ENCODE assay signal across 10 mouse cellular contexts in genomic region chr9:65787829-65788344, GRCm38 (mm10). TPM values are rescaled to one million over a fixed set of nuclear protein-coding genes. Genes with fewer than 3 reads are reported as not detected.
DNase-seq lines count a peak whose midpoint lies in the region; ATAC-seq and TF ChIP-seq lines count a peak whose summit lies in the region.
"Had no signal": no experiment of that assay in that cellular context is flagged by ENCODE, and none has a peak within 500 bp of the region (broad histone marks: within the 10 kb centered on the region; RNA-seq: fewer than 3 reads in every experiment).

No protein-coding gene starts in this region.

- no peak for TF ChIP-seq POLR2A in MEL (IDR thresholded peaks at IDR 0.05; ENCODE audit: control insufficient read depth in 1 of 2, insufficient read depth in 1 of 2, low read depth in 1 of 2, low read length in 2 of 2, poor library complexity in 1 of 2)

- H3K27ac ChIP-seq in hindbrain, embryonic 13.5 days, result peak overlapping the region; percentile 89
- no peak overlapping the region for H3K27ac ChIP-seq in hindbrain, embryonic 10.5 days
- H3K27ac ChIP-seq in MEL (ENCODE audit: control insufficient read depth, low read depth, low read length), result peak overlapping the region; percentile 23; the same call in 1 of the 2 replicates
- peak overlapping the region; percentile 69 for H3K27ac ChIP-seq in forebrain, embryonic 16.5 days (ENCODE audit: low read length)
- H3K27ac ChIP-seq: limb, embryonic 12.5 days had no signal

- H3K4me1 ChIP-seq in hindbrain, embryonic 13.5 days (replicated peaks), result peaks cover 78% of the 10 kb centered on the region
- H3K4me1 ChIP-seq in hindbrain, embryonic 10.5 days (replicated peaks), result peaks cover 41% of the 10 kb centered on the region
- H3K4me1 ChIP-seq in MEL (ENCODE audit: control insufficient read depth in 1 of 2, insufficient read depth in 2 of 2, low read length in 2 of 2), result peaks cover 16 to 26% of the 10 kb centered on the region in 2 experiments
- H3K4me1 ChIP-seq in forebrain, embryonic 16.5 days (replicated peaks; ENCODE audit: control insufficient read depth, insufficient read depth, low read length), result peaks cover 42% of the 10 kb centered on the region

- no peaks in the 10 kb centered on the region for H3K9me3 ChIP-seq in hindbrain, embryonic 13.5 days
- H3K9me3 ChIP-seq in hindbrain, embryonic 10.5 days, result no peaks in the 10 kb centered on the region
- H3K9me3 ChIP-seq in MEL (replicated peaks; ENCODE audit: insufficient read depth, low read length), result no peaks in the 10 kb centered on the region
- H3K9me3 ChIP-seq in forebrain, embryonic 16.5 days (ENCODE audit: control insufficient read depth, low read length), result no peaks in the 10 kb centered on the region
- H3K9me3 ChIP-seq: G1E; limb, embryonic 12.5 days had no signal

- TF ChIP-seq RAD21 in MEL (IDR thresholded peaks at IDR 0.05; ENCODE audit: low read depth, low read length), result no peak

- no peaks in the 10 kb centered on the region for H3K27me3 ChIP-seq in hindbrain, embryonic 13.5 days
- no peaks in the 10 kb centered on the region for H3K27me3 ChIP-seq in hindbrain, embryonic 10.5 days (ENCODE audit: insufficient read depth, poor library complexity, severe bottlenecking)
- no peaks in the 10 kb centered on the region for H3K27me3 ChIP-seq in MEL (ENCODE audit: control insufficient read depth in 1 of 2, insufficient read depth in 2 of 2, low read length in 2 of 2)
- no peaks in the 10 kb centered on the region for H3K27me3 ChIP-seq in forebrain, embryonic 16.5 days (replicated peaks; ENCODE audit: control insufficient read depth, insufficient read depth, low read length)
- H3K27me3 ChIP-seq: limb, embryonic 12.5 days had no signal

- peaks cover 20% of the 10 kb centered on the region for H3K79me2 ChIP-seq in MEL (ENCODE audit: control insufficient read depth, insufficient read depth, low read length, poor library complexity)

- H3K4me2 ChIP-seq in hindbrain, embryonic 13.5 days, result peak overlapping the region; percentile 30
- H3K4me2 ChIP-seq in forebrain, embryonic 16.5 days (ENCODE audit: low read length), result no peak overlapping the region
- H3K4me2 ChIP-seq: limb, embryonic 12.5 days had no signal

- no peak for TF ChIP-seq CTCF in MEL (IDR thresholded peaks at IDR 0.05 in 2 of 3, conservative IDR thresholded peaks at IDR 0.05 in 1 of 3; ENCODE audit: control insufficient read depth in 1 of 3, insufficient read depth in 1 of 3, low read depth in 2 of 3, low read length in 3 of 3, poor library complexity in 1 of 3, severe bottlenecking in 1 of 3)

- no peak for TF ChIP-seq EP300 in MEL (IDR thresholded peaks at IDR 0.05; ENCODE audit: low read depth in 1 of 2, low read length in 2 of 2)

- H3K4me3 ChIP-seq in hindbrain, embryonic 13.5 days, result no peak overlapping the region
- H3K4me3 ChIP-seq in hindbrain, embryonic 10.5 days, result no peak overlapping the region
- no peak overlapping the region for H3K4me3 ChIP-seq in MEL (ENCODE audit: control insufficient read depth in 1 of 2, insufficient read depth in 1 of 2, low read depth in 2 of 2, low read length in 2 of 2)
- no peak overlapping the region for H3K4me3 ChIP-seq in forebrain, embryonic 16.5 days (replicated peaks; ENCODE audit: low read length)
- H3K4me3 ChIP-seq: limb, embryonic 12.5 days had no signal

- 64% methylated on average over 4 of the region's 4 CpGs for WGBS in hindbrain, embryonic 13.5 days
- WGBS in hindbrain, embryonic 10.5 days, result 77% methylated on average over 4 of the region's 4 CpGs
- 67% methylated on average over 4 of the region's 4 CpGs for WGBS in forebrain, embryonic 16.5 days

- no peaks in the 10 kb centered on the region for H3K36me3 ChIP-seq in hindbrain, embryonic 13.5 days
- peaks cover 30% of the 10 kb centered on the region for H3K36me3 ChIP-seq in hindbrain, embryonic 10.5 days
- peaks cover 0 to 31% of the 10 kb centered on the region in 2 experiments; a peak in 3 of 4 replicates for H3K36me3 ChIP-seq in MEL (ENCODE audit: control insufficient read depth in 1 of 2, insufficient read depth in 2 of 2, low read length in 2 of 2)
- no peaks in the 10 kb centered on the region for H3K36me3 ChIP-seq in forebrain, embryonic 16.5 days (ENCODE audit: control insufficient read depth, insufficient read depth)
- H3K36me3 ChIP-seq: limb, embryonic 12.5 days had no signal

- ATAC-seq in hindbrain, embryonic 13.5 days (ENCODE audit: low FRiP score), result no peak
- ATAC-seq in forebrain, embryonic 16.5 days, result no peak
- ATAC-seq in megakaryocyte-erythroid progenitor cell, adult 5-6 weeks (replicated peaks; ENCODE audit: low FRiP score, low TSS enrichment, poor library complexity, severe bottlenecking), result 0 out of 2 replicates have a peak, but pooled peaks have one; percentile 7

- peak overlapping the region; percentile 53; the same call in 1 of the 2 replicates for H3K9ac ChIP-seq in hindbrain, embryonic 13.5 days
- no peak overlapping the region for H3K9ac ChIP-seq in MEL (ENCODE audit: control insufficient read depth, low read depth, low read length, poor library complexity, severe bottlenecking)
- H3K9ac ChIP-seq in forebrain, embryonic 16.5 days (replicated peaks; ENCODE audit: low read depth, low read length), result no peak overlapping the region
- H3K9ac ChIP-seq: limb, embryonic 12.5 days had no signal

- no peak for DNase-seq in hindbrain, embryonic 10.5 days (ENCODE audit: low spot score)
- no peak for DNase-seq in MEL (ENCODE audit: low read depth, low spot score)
- no peak for DNase-seq in thymus, postnatal 14 days
- DNase-seq in right cerebral cortex, postnatal 36 days (ENCODE audit: low spot score in 2 of 2), result no peak
- DNase-seq in gastrocnemius, adult 8-10 months (ENCODE audit: low spot score in 2 of 2), result no peak

TF ChIP-seq in MEL, 35 proteins besides CTCF, POLR2A, EP300 and RAD21:
- no peak for TF ChIP-seq MEF2A (IDR thresholded peaks at IDR 0.05; ENCODE audit: extremely low read depth, insufficient replicate concordance, low read depth, low read length, poor library complexity, severe bottlenecking)
- TF ChIP-seq POLR2AphosphoS2 (IDR thresholded peaks at IDR 0.05; ENCODE audit: low read length), result no peak
- no peak for TF ChIP-seq GABPA (IDR thresholded peaks at IDR 0.05; ENCODE audit: low read depth, low read length)
- TF ChIP-seq BHLHE40 (IDR thresholded peaks at IDR 0.05; ENCODE audit: borderline replicate concordance, low read depth, low read length), result no peak
- TF ChIP-seq JUND (IDR thresholded peaks at IDR 0.05; ENCODE audit: low read depth, low read length), result no peak
- no peak for TF ChIP-seq GATA1 (IDR thresholded peaks at IDR 0.05; ENCODE audit: low read depth, low read length)
- no peak for TF ChIP-seq ZC3H11A (IDR thresholded peaks at IDR 0.05; ENCODE audit: low read depth, low read length)
- no peak for TF ChIP-seq MYB (IDR thresholded peaks at IDR 0.05; ENCODE audit: low read depth, low read length)
TF ChIP-seq in MEL: peak in this region for 0.

RNA-seq across cellular contexts. Expression of gene Zfp609, which starts 39.5 kb away (rescaled TPM):
- 9.3 and 9.7 TPM in 2 replicates for polyA plus RNA-seq in hindbrain, embryonic 13.5 days (2015; fragmentation: Nextera tagmentation; extraction: Ambion mirVana)
- 6.8 and 9.2 TPM in 2 replicates for polyA plus RNA-seq in hindbrain, embryonic 10.5 days (2016; fragmentation: Nextera tagmentation; extraction: Ambion mirVana)
- total RNA-seq in MEL (2012; rRNA removed), result 2.9 and 3.6 TPM in 2 replicates
- polyA plus RNA-seq in MEL (2012; ENCODE audit: insufficient read depth in 1 of 2, insufficient read length in 2 of 2, low read depth in 1 of 2, low replicate concordance in 2 of 2, missing spikeins in 1 of 2), result 10 to 100 TPM in 1 of 2 experiments, not detected in 1; 26.5 TPM
- 7.7 and 8.0 TPM in 2 replicates for polyA plus RNA-seq in forebrain, embryonic 16.5 days (2015; fragmentation: Nextera tagmentation; extraction: Ambion mirVana)
- total RNA-seq in megakaryocyte-erythroid progenitor cell, adult 5-6 weeks (2014; fragmentation: Nextera tagmentation), result 25.5 and 31.8 TPM in 2 replicates
- 3.6 and 13.8 TPM in 2 replicates for total RNA-seq in megakaryocyte-erythroid progenitor cell, adult 5-6 weeks (2017)
- 10 to 100 TPM; 15.8 to 18.8 (median 17.6) TPM for total RNA-seq in gastrocnemius, adult 8-10 months (2022)
